Mouse (Mus musculus): ENCODE results near the gene Gm21887.
A peak's percentile ranks its signal among the peaks of the same experiment; 100 is the strongest.
"Not testable (repeated sequence)": the region's sequence is repeated elsewhere in the genome, so short reads cannot be mapped to it uniquely, and the experiment has no call there.

Gene Gm21887

GRCm38 (mm10) chrX:170009016-170009750 is at the start of gene Gm21887:
TSS of gene Gm21887 (plus strand) at chrX:170009659.
- peak; percentile 99 for DNase-seq (ENCODE audit: low read depth, low spot score)

- no peak for DNase-seq (ENCODE audit: low read depth, low spot score)
Measured at GRCm38 (mm10) chrX:169969337-169969736, 40.1 kb upstream of the Gm21887 start.

GRCm38 (mm10) chrX:169969765-169970164 is 39.7 kb upstream of the Gm21887 start:
- DNase-seq (ENCODE audit: low read depth, low spot score) = not testable (repeated sequence)

GRCm38 (mm10) chrX:169970546-169970945 is 38.9 kb upstream of the Gm21887 start:
- DNase-seq (ENCODE audit: low read depth, low spot score) = not testable (repeated sequence)

GRCm38 (mm10) chrX:169971562-169971961 is 37.9 kb upstream of the Gm21887 start:
- not testable (repeated sequence) for DNase-seq (ENCODE audit: low read depth, low spot score)

DNA sequence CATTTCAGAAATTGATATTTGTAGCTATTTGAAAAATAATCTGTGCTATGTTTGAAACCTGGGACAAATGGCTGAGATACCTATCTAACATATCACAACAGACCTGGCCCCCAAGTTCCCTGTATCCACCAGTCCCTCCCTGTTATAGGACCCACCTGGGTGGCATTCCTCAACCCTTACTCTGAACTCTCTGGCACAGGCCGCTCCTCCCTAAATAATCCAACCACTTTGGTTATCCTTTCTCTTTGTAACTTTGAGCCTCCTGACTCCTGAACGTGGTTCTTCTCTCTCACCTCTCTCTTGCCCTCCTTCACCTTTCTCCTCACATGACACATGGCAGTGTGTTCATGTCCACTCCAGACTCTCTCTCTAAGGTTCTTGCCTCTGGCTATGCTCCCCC is 37.3 kb upstream of the Gm21887 start:
- not testable (repeated sequence) for DNase-seq (ENCODE audit: low read depth, low spot score)

- DNase-seq (ENCODE audit: low read depth, low spot score) = not testable (repeated sequence)
Measured at GRCm38 (mm10) chrX:169972791-169973494, 36.5 kb upstream of the Gm21887 start.

DNA sequence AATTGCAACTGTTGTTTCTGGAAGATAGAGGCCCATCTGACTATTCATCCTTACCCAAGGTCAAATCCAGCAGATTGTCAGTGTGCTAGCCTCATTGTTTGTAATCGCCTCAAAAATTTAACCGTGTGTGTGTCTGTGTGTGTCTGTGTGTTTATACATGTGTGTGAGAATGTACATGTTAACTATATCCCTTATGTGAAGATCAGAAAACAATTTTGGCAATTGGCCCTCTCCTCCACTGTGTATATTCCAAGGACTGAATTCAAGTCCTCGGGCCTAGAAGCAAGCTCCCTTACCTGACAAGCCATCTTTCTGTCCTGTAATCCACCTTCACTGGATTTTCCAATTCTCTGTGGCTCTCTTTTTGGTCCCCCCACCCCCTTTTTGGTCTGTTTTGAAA is 35.7 kb upstream of the Gm21887 start:
- not testable (repeated sequence) for DNase-seq (ENCODE audit: low read depth, low spot score)

DNA sequence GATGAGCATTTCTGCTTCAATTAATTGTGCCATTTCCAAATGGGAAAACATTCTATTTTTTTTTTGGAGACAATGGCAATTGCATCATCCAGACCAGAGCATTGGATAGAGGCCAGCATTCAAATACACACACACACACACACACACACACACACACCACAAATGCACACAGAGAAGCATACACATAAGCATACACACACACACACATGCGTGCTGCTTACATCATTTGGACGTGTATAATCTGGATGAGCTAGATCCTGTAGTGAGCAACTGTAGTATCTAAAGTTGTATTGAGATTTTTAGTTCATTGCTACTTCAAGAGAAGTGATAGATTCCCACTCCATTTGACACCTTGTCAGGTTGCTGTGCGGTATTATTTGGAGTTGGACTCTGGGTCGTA is 35.0 kb upstream of the Gm21887 start:
- not testable (repeated sequence) for DNase-seq (ENCODE audit: low read depth, low spot score)

DNA sequence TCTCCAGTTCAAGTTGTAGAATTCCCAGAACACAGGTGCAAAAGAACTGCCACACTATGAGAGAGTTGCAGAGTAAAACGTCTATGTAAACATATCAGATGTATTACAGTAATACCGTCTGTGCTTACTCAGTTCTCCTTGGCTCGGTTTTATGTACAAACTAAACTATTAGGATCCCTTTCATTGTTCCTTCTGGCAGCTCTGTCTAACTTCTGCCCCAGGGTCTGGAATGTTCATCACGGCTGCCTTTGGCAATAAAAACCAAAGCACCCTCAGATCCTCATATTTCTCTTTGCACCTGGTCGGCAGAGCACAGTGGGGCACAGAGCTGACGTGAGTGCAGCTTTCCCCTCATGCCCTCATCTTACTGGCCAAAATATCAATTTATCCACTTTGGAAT is 34.5 kb upstream of the Gm21887 start:
- not testable (repeated sequence) for DNase-seq (ENCODE audit: low read depth, low spot score)

DNA sequence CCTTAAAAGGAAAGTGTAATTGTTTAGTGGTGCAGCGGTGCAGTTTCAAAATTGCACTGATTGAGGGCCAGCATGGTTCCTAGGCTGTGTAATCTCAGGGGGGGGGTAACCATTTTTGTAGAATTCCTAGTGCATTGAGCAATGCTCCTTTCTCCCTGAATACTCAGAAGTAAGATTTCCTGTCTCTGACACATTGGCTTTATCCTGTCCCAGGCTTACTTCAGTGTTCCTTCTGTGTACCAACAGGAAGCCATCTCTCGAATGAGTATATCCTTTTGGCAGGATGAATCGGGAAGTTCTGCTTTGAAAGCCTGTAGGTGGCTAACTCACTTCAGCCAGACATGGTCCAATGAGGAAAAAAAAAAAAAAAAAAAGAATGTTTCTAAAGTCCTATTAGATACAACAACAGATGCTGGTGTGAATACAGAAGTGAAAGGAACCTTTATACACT is 33.8 kb upstream of the Gm21887 start:
- DNase-seq (ENCODE audit: low read depth, low spot score) = not testable (repeated sequence)

DNA sequence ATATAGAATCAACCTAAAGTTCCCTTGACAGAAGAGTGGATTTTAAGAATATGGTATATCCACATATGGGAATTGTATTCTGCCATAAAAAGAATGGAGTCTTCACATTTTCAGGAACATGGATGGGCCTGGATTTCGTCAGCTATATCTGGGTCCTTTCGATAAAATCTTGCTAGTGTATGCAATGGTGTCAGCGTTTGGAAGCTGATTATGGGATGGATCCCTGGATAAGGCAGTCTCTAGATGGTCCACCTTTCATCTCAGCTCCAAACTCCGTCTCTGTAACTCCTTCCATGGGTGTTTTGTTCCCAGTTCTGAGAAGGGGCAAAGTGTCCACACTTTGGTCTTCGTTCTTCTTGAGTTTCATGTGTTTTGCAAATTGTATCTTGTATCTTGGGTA is 33.1 kb upstream of the Gm21887 start:
- not testable (repeated sequence) for DNase-seq (ENCODE audit: low read depth, low spot score)

DNA sequence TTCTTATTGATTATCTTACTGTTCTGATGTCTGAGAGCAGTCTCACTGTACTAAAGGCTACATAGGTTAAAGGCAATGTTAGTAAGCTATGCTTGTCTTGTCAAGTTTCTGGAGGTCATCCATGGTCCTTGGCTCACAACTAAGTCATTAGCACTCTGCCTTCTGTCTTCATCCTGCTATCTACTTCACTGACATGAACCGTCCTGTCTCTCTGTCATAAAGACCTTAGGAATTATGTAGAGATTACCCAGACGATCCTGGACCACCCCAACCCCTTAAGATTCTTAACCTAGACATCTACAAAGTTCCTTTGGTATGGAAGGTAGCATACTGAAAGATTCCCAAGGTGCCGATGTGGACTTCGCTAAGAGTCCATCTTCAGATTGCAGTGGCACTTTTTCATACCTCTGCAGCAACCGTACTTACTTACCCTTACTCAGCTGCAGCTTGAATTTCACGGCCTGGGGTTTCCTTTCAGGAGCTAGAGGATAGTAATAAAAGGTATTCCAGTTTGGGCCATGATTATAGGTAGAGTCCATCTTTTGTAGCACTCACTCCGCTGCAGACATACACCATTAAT is 31.5 kb upstream of the Gm21887 start:
- DNase-seq (ENCODE audit: low read depth, low spot score) = not testable (repeated sequence)

DNA sequence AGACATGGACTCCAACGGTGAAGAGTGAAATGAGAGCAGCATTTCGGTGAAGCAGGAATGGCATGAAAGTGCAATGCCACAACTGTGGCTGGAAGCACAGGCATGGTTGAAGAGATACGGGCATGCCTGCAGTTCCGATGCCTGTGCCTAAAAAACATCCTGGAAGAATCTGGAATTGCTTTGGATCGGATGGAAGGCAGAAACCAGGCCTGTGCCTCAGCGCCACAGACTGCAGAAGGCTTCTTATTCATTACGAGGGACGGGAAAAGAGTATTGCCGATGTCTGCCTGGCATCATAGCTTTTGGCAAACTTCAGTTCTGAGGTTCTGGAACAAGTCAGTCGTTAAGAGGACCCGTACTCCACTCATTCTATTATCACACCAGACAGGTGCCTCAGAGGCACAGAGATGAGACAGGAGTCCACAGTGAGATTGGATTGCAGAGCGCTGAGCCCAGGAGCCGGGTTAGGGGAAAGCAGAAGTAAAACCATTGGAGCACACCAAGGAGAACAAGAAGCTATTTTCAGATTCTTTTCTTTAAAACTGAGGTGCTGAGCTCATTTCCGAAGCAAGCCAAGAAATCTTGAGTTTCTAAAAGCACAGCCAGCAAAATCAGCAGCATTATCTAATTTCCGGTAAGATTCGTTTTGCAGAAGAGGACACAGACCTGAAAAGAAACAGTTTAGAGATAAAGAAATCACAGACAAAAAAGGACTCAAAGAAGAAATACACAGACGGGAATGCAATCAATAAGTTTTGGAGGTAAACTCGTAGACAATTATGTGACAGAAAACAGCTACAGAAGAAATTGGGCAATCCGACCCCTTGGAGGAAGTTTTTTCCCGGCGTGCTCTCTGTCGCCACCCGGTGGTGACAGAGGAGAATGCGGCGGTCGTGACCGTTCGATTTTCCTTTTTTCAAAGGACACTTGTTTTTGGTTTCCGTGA is 30.8 kb upstream of the Gm21887 start:
- DNase-seq (ENCODE audit: low read depth, low spot score) = not testable (repeated sequence)

- not testable (repeated sequence) for DNase-seq (ENCODE audit: low read depth, low spot score)
Measured at GRCm38 (mm10) chrX:169979461-169980202, 29.8 kb upstream of the Gm21887 start.

GRCm38 (mm10) chrX:169980203-169980556 is 29.3 kb upstream of the Gm21887 start:
- not testable (repeated sequence) for DNase-seq (ENCODE audit: low read depth, low spot score)

- no peak for DNase-seq (ENCODE audit: low read depth, low spot score)
Measured at GRCm38 (mm10) chrX:169980809-169981289, 28.6 kb upstream of the Gm21887 start.

- not testable (repeated sequence) for DNase-seq (ENCODE audit: low read depth, low spot score)
Measured at GRCm38 (mm10) chrX:169981761-169982181, 27.7 kb upstream of the Gm21887 start.

GRCm38 (mm10) chrX:169982606-169983400 is 26.7 kb upstream of the Gm21887 start:
- not testable (repeated sequence) for DNase-seq (ENCODE audit: low read depth, low spot score)

All from retina, postnatal 7 days (tissue).